Mouse (Mus musculus) liver, postnatal 0 days (tissue): Measurements from ENCODE around the gene Tmem120a.

ENCODE experiments used
- CTCF ChIP-seq: sonication (generic); IDR thresholded peaks from 2 replicates; pipeline ENCODE4 v1.5.1; 2016; ENCODE audit warnings: antibody characterized with exemption, low read depth
- EP300 ChIP-seq: IDR thresholded peaks from 2 replicates; pipeline ENCODE4 v1.6.1; 2016; ENCODE audit warnings: antibody characterized with exemption, low read depth, mild to moderate bottlenecking

DNA sequence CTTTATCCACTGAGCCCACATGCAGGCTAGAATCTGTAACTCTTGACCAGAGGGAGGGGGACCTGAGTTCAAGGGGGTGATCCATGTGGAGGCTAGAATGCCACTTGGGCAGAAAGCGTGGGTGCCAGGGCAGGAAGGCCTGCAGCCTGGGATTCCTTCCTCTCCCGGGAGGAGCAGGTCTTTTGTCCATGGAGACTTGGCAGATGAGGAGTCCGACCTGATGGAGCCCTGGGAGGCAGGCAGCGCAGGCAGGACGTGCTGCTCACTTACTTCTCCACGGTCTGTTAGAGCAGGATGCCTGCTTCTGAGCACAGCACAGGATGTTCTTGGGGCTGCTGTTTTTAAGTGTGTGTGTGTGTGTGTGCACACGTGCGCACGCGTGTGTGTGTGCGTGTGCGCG is 37.2 kb downstream of the Tmem120a start:
- no peak for TF ChIP-seq CTCF
- TF ChIP-seq EP300: no peak
